Mouse (Mus musculus) large intestine, adult 2 months (tissue): Measurements from ENCODE around the gene Gm4981. TPM values are rescaled to one million over a fixed set of nuclear protein-coding genes. Genes with fewer than 3 reads are reported as not detected.
"Not testable (repeated sequence)": the region's sequence is repeated elsewhere in the genome, so short reads cannot be mapped to it uniquely, and the experiment has no call there.

Experiments used
- DNase-seq: peaks from one replicate; pipeline ENCODE4 v3.0.0-alpha.2; 2012; ENCODE audit warnings: low read depth, low spot score
- WGBS: fragments of 180-500 bp; shearing (Covaris S2); methylation state at CpG from one replicate; pipeline ENCODE4 v1.1.7; 2018; 5-methylcytosine and 5-hydroxymethylcytosine counted together
- polyA plus RNA-seq: library from polyadenylated mRNA; depleted of rRNA; stranded (reverse); fragments of >200 nt; gene quantifications from 2 replicates; pipeline ENCODE4 v1.2.3, GENCODE M21; 2012; rRNA removed

Gm4981 gene
- not detected in 2 replicates for polyA plus RNA-seq

DNA sequence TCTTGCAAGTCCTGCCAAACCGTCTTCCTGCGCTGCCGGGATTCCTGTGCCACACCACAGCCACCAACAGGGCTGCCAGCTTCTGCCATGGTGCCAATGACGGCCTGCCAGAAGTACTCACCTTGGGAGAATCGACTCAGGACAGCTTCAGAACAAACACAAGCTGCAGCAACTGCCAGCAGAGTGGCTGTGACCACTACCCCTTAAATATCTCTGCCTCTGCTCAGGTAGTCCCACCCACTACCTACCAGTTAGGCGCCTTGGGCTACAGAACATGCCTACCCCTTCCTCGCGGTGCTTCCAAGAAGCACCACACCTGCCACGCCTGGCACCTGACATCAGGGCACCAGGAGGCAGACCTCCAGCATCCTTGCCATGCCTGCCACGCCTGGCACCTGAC, at the start of gene Gm4981:
TSS of gene Gm4981 (minus strand) at position 89 of the 400 bp plus-strand sequence.
- DNase-seq, result no peak
- 87% methylated on average over 10 of the region's 10 CpGs for WGBS

- WGBS, result 89% methylated on average over 7 of the region's 7 CpGs
- DNase-seq, result no peak
Observed at GRCm38 (mm10) chr10:58282238-58282637, 45.7 kb upstream of the Gm4981 start.

- WGBS, result 39% methylated on average over 5 of the region's 5 CpGs
- DNase-seq, result no peak
Observed at GRCm38 (mm10) chr10:58258466-58258865, 22.0 kb upstream of the Gm4981 start.

- DNase-seq, result peak; percentile 51
- WGBS, result under 1% methylated on average over 4 of the region's 4 CpGs
Observed at GRCm38 (mm10) chr10:58255954-58256353, 19.5 kb upstream of the Gm4981 start.

- peak; percentile 88 for DNase-seq
- WGBS, result under 1% methylated on average over 58 of the region's 58 CpGs
Observed at GRCm38 (mm10) chr10:58255213-58255892, 18.9 kb upstream of the Gm4981 start, which contains the start of gene Gcc2. TSS of gene Gcc2 (plus strand) at chr10:58255497.

DNA sequence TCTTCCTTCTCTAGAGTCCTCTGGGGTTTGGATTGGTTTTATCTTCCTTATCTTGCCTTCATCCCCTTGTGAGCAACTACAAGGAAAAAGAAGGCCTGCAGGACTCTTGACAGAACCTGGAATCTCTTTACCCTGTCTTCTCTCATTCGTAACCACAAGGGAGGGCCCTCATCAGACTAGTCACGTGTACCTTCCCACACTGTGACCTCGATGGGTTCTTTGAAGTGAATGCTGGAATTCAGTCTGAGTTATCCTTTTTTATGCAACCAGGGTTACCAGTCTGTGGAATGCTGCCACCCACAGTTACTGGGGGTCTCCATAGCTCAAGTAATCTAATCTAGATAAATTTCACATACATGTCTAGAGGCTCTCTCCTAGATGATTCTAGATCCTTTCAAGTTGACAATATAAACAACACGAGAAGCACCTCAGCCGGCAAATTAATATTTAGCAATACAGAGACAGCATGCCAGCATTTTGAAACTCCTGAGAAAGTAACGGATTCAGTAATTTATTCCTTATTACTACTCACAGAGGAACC, 18.2 kb upstream of the Gm4981 start:
- DNase-seq, result no peak
- WGBS, result 23% methylated on average over 6 of the region's 6 CpGs

DNA sequence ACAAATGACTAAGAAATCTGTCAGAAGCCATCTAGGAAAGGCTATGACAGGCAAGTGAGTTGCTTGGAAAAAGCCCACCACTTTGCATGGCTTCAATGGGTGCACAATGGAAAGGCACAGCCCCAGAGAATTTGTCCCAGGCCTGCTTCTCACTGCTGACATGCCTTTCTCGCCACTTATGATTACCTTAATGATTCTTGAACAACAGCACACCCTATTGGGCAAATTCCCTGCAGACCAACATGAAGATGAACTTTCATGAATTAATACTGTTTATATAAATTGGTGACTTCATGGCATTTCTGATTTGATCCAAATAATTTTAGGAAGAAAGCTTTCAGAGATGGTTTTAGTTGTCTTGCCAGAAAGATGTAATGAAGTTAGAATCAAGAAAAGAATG, 13.0 kb upstream of the Gm4981 start:
- DNase-seq, result no peak
- WGBS, result 51% methylated on average over 1 of the region's 1 CpGs

DNA sequence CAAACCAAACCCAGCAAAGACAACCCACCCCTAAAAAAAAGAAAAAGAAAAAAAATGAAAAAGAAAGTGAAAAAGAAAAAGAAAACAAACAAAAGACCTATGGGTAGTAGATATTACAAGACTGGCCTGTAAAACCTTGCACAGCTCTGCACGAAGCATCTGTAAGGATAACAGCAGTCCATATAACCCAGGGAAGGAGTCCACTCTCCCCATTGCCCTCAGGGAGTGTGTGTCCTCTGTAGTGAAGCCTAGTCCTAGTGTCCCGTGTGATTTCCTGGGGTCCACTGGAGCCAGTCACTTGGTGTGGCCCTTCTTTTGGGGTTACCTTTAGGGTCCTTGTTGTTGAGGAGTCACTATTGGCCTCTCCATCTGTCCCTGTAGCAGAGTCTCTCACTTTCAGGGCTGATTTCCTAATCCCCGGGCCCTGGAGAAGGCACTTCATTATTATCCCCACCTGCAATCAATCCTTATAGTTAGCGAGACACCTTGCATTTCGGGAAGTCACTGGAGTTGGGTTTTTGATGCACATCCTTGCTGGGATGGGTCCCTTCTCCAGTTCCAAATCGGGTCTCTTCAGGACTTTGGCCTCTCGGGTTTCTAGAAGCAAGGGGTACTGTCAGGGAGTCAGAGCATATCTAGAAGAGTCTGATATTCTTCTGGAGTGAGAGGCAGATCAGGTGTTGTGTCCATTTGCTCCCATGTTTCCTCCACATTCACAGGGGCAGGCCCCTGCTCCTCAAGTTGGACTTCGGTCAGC, 2.7 kb upstream of the Gm4981 start:
- not testable (repeated sequence) for DNase-seq
- 85% methylated on average over 8 of the region's 8 CpGs for WGBS

DNA sequence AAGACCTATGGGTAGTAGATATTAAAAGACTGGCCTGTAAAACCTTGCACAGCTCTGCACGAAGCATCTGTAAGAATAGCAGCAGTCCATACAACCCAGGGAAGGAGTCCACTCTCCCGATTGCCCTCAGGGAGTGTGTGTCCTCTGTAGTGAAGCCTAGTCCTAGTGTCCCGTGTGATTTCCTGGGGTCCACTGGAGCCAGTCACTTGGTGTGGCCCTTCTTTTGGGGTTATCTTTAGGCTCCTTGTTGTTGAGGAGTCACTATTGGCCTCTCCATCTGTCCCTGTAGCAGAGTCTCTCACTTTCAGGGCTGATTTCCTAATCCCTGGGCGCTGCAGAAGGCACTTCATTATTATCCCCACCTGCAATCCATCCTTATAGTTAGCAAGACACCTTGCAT, 1.5 kb downstream of the Gm4981 start:
- 85% methylated on average over 4 of the region's 4 CpGs for WGBS
- DNase-seq, result not testable (repeated sequence)

DNA sequence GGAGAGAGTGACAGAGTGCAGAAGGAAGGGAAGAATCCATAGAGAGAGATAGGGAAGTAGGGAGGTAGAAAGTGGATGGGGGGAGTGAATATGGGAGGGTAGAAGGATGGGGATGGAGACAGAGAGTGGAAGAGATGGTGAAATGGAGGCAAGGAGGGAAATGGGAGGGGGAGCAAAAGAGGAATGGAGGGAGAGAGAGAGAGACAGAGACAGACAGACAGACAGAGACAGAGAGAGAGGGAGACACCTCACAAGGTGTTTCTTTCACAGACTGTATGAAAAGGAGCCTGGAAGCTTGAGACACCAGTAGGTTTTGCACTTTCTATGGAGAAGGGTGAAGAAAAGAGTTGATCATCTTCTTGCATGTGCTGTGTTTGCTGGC, 2.8 kb downstream of the Gm4981 start:
- DNase-seq, result not testable (repeated sequence)

DNA sequence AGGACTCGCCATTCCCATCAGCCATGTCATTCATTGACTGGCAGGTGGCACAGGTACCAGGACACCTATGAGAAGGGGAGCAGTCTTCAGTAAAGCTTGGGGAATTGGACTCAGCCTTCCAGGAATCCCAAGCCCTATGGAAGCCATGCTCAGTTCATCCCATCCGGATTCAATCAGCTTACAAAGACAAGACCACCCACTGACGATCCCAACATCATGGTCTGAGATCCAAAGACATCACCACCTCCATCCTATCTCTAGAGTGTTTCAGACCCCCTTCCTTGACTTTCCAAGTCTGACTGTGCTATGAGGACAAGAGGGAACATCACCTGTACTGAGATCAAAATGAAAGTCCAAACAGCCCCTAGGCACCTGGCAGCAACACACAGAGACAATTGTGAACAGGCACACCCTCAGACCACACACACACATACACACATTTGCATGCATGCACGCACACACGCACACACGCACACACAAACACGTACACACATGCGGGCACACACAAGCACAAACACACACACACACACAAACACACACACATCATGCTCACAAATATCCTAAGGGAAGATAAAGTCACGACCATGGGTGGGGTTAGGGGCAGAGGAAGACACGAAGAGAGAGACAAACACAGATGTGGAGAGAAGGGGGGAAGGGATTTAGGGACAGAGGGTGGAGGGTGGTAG, 3.3 kb downstream of the Gm4981 start:
- 77% methylated on average over 10 of the region's 10 CpGs for WGBS
- DNase-seq, result not testable (repeated sequence)

DNA sequence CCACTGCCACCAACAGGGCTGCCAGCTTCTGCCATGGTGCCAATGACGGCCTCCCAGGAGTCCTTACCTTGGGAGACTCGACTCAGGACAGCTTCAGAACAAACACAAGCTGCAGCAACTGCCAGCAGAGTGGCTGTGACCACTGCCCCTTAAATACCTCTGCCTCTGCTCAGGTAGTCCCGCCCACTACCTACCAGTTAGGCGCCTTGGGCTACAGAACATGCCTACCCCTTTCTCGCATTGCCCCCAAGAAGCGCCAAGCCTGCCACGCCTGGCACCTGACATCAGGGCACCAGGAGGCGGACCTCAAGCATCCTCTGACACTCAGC, 3.9 kb downstream of the Gm4981 start, which contains the start of gene Duxf3:
TSS of gene Duxf3 (minus strand) at position 35 of the 329 bp plus-strand sequence.
- WGBS, result 75% methylated on average over 6 of the region's 8 CpGs
- not testable (repeated sequence) for DNase-seq

DNA sequence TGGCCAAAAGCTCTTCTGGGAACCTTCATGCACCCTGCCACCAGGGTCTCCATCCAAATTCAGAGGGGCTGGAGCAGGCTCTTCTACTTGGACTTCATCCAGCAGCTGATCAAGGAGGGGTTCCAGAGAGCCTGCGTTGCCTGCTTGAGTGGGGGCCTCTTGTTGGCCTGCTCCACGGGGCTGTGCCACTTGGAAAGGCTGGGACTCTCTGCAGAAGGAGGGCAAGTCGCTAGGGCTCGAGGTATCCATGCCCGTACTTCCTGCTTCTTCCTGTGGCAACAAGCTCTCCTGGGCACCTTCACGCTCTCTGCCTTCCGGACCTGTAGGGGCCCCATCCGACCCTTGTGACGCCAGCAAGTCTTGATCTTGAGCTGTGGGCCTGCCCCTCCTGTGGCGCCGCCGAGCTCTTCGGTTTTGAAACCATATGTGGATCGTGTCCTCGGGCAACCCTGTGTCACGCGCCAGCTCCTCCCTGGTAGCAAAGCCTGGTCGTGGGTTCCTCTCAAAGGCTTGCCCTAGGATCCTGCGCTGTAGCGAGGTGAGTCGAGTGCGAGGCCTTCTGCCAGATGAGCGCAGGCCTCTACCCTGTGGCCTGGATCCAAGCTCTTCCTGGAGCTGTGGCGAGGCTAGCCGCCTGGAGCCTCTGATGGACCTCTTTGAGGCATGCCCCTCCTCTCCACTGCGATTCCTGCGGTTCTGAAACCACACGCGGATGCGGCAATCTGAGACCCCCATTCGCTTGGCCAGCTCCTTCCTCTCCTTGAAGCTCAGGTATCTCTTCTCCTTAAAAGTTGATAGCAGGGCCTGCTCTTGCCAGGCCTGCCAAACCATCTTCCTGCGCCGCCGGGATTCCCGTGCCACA, 4.5 kb downstream of the Gm4981 start:
- WGBS, result 89% methylated on average over 35 of the region's 35 CpGs

GRCm38 (mm10) chr10:58231088-58231487, 5.4 kb downstream of the Gm4981 start:
- 81% methylated on average over 5 of the region's 7 CpGs for WGBS
- DNase-seq, result not testable (repeated sequence)

More for the DNA sequence above, 4.5 kb downstream of the Gm4981 start:
- not testable (repeated sequence) for DNase-seq

DNA sequence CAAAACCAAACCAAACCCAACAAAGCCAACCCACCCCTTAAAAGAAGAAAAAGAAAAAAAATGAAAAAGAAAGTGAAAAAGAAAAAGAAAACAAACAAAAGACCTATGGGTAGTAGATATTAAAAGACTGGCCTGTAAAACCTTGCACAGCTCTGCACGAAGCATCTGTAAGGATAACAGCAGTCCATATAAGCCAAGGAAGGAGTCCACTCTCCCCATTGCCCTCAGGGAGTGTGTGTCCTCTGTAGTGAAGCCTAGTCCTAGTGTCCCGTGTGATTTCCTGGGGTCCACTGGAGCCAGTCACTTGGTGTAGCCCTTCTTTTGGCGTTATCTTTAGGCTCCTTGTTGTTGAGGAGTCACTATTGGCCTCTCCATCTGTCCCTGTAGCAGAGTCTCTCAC, 6.5 kb downstream of the Gm4981 start:
- DNase-seq, result not testable (repeated sequence)
- 55% methylated on average over 3 of the region's 3 CpGs for WGBS

- WGBS, result 82% methylated on average over 3 of the region's 6 CpGs
- DNase-seq, result not testable (repeated sequence)
Observed at GRCm38 (mm10) chr10:58227798-58228197, 8.7 kb downstream of the Gm4981 start.

GRCm38 (mm10) chr10:58226357-58226756, 10.1 kb downstream of the Gm4981 start:
- 77% methylated on average over 4 of the region's 4 CpGs for WGBS
- not testable (repeated sequence) for DNase-seq

- 84% methylated on average over 18 of the region's 18 CpGs for WGBS
- DNase-seq, result not testable (repeated sequence)
Observed at GRCm38 (mm10) chr10:58224827-58225785, 11.4 kb downstream of the Gm4981 start, which contains the start of gene AW822073. TSS of gene AW822073 (minus strand) at chr10:58224930.
